Mouse (Mus musculus) cerebellum, adult 11 months (tissue): ENCODE results near the gene Mylip.

Experiments
- DNase-seq: peaks from one replicate; pipeline ENCODE4 v3.0.0; 2022

The Mylip gene

DNA sequence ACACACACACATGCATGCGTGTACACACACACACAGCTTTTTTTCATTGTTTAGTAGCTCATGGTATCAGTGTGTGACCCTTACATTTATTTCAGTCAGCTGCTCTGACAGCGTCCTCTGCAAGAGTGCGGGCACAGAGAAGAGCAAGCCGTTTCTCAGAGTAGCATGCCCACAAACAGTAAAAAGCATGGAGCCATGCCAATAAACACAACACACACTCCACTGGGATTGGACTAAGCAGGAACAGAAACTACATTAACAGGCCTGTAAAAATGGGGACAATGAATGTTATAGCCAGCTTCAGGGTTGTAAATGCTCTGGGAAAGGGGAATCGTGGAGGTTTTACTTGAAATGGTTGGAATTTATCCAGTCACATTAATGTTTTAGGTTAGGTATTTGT, 50.7 kb downstream of the Mylip start:
- DNase-seq: no peak

DNA sequence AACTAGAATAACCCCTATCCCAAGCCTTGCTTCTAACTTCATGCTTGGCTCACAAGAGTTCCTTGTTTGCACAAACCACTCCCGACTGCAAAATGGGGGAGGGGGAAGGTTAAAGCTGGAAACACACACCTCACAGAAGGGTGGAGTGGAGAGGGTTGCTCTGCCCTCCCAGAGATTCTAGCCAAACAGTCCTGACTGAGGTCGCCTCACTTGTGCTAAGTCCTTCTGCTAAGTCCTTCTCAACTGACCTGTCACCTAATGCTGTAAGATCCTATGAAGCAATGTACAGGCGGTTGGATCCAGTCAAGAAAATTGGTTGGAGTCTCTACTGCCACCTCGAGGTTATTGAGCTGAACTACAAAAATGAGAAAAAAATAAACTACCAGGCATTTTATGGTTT, 52.9 kb downstream of the Mylip start:
- no peak for DNase-seq

DNA sequence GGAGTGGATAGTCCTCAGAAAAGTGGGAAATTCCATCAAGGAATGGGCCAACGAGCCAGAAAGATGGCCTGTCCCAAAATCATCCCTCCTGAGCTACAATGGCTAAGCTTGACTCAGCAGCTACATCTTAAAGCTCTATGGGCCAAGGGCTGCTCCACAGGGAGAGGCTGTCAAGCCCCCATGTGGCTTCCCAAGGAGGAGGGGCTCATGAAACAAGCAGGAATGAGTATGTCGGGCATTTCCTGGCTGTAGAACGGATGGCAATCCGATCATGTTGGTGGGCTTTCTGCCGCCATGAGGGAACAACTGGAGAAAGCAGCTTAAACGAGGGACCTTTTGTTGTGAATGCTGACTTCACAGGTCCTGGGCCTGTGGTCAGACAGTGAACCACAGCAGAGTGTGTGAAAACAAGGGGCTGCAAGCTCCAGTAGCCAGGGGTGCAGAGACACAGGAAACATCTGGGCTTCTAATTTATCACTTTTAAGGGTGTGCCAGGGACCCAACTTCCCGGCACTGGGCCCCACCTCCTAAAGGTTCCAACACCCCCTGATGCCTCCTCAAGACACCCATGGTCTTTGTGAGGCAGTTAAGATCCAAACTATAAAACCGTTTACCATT, 53.5 kb downstream of the Mylip start:
- no peak for DNase-seq

DNA sequence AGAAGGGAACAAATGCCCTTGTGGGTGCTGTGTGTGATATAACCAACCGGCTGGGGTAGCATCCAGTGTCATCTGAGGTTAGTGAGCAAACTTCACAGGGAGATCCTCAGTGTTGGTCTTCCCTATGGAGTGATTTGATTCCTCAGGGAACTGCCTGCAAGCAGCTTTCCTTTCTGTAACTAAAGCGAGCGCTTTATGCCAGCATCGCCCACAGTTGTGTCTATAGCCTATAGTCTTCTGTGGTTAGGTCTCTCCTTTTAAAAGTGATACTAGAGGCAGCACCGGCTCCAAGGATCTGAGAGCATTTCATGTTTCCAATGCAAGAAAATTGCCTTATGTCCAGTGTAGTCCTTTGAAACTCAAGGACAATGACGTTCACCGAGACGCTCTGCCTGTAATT, 54.7 kb downstream of the Mylip start:
- no peak for DNase-seq

DNA sequence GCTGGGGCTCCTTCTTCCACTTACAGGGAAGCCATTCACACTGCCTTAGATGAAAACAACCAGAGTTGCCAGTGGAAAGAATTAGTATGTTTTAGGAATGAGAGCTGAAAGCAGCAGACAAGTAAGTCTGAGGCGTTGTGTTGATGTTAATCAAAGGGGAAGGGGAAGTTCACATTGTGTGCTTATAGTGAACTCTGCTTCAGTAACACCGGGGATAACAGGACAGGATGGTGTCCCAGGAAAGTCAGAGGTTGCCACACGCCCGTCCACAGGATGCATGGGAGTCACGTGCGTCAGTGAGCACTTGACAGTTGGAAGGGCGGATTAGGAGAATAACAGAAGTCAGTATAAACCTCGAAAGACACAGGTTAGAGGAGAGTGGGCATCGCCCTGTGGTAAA, 55.1 kb downstream of the Mylip start:
- DNase-seq: no peak

DNA sequence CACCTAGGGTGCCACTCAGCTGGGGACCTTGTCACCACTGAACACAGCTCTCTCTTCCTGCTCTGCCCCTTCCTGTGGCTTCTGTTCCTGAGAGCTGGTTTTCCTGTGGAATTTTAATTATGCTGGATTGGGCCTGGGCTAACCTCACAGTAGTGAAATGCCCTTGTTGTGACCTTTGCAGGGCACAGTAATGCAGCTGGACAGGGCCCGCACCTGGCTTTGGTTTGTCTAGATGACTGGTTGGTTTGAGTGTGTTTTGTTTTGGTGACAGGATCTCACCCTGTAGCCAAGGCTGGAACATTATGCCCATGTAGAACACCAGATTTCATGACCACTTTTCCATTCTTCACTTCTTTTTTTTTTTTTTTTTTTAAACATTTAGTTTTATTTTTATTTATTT, 57.1 kb downstream of the Mylip start:
- DNase-seq: no peak

DNA sequence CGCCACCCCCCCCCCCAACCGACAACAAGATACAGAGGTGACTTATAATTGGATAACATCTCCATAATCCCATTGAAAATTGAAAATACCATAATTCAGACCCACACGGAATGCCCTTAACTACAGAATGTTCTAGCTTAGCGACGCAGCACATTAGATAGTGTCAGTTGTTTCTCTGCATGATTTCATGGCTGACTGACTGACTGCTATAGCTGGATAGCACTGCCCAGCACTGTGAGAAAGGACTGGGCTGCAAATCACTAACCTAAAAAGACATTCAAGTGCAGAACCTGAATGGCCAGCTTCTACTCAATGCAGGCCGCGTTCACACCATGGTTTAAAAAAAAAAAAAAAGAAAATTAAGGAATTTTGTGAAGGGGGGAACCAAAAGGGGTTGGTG, 62.9 kb downstream of the Mylip start:
- no peak for DNase-seq

DNA sequence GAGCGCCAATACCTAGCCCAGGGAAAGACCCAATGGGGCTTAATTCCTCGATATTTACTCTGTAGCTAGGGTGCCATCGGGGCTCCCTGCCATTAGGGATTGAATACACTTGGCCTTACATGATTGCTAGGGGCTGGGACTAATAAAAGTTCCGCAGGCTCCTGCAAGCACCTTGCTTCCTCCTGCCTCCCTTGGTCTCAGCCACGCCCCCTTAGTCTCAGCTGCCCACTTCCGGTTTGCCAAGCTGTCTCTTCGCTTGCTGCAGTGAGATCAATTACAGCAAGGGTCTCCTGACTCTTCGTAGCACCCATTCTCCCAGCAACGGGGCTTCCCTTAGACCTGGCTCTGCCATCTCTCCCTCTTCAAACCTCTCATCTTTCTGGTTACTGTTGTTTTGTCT, 63.5 kb downstream of the Mylip start:
- no peak for DNase-seq

DNA sequence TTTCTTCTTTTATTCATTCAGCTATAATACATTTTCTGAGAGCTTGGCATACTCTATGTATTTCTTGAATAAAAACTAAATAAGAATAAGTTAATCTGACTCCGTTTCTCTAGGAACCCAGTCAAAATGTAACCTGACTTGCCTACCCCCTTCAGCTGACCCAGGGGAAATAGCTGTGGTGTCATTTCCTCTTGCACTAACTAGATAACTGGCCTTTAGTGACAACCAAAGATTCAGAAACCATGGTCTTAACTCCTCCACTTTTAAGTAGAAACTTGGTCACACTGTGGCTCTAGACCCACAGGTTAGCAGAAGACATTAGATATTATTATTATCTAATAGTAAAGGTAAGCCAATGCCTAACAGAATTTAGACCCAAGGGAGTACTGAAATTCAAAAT, 64.5 kb downstream of the Mylip start:
- no peak for DNase-seq

DNA sequence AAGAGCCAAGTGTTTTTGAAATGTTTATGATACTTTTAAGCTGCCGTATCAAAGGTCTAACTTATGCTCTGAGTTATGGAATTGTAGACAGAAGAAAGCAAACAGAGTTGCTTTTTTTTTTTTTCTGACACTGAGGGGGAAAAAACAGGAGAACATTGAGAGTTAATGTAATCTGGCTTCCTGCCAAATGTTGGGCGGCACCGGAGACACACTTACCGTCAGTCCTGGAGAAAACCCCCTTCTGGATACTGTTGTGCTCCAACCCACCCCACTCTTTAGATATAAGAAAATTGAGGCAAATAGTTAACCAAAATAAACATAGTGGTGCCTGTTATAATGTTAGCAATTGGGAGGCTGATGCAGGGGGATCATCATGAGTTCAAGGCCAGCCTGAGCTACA, 65.1 kb downstream of the Mylip start:
- DNase-seq: no peak

DNA sequence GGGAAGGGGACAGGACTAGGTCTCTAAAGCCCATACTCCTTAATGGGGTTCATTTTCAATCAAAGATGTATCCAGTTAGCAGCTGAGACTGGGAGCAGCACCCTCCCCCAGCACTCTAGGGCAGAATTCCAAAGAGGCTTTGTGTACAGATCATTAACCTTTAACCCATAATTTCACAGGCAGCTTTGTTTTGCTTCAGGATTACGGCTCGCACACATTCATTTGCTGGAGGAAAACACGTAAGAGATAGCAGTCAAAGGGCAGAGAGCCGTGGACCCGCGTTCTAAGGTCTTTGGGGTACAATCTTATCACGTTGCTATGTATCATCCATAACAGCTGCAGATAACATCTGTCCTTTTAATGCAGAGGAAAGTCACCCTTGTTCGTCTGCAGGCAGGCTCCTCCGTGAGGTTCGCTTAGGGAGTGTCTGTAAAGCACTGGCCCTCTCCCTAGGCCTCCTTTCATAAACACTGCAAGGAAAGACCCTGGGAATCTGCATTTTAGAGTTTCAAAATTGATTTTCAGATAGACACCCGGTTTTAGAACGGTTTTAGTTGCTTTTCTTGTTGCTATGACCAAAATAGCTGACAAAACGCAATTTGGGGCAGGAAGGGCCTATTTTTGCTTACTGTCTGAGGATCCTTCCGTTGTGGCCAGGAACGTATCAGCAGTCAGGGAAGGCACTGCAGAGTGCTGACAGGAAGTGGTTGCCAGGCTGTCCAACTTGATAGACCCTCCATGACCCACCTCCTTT, 65.7 kb downstream of the Mylip start:
- DNase-seq: no peak

DNA sequence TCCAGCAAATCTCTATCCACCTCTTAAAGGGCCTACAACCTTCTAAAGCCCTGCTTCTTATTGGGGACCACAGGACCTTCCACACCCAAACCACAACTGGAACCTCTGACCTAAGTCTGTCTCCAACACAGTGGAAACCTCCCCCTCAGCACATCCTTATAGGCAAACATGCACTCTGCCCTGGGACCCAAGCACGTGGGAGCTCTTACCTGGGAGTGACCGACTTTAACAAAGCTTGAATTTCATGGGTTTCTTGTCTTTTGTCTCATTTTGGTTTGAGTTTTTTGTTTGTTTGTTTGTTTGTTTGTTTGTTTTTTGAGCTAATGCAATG, 66.3 kb downstream of the Mylip start:
- no peak for DNase-seq

DNA sequence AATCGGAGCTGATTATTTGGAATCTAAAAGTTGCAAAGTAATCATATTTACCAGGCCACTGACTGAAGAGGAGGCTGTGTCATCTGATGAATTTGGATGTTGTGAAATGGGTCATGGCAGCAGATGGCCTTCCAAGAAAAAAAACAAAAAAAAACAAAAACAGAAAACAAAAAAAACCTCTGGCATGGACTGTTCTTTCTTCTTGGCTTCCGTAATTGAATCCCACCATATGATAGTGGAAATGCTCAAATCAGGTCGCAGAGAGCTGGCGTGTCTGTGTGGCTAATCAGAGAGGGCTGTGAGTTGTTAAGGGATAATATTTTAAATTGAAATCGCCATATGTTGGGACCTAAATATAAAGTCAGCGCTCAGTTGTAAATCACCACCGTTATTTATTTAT, 67.9 kb downstream of the Mylip start:
- DNase-seq: no peak

DNA sequence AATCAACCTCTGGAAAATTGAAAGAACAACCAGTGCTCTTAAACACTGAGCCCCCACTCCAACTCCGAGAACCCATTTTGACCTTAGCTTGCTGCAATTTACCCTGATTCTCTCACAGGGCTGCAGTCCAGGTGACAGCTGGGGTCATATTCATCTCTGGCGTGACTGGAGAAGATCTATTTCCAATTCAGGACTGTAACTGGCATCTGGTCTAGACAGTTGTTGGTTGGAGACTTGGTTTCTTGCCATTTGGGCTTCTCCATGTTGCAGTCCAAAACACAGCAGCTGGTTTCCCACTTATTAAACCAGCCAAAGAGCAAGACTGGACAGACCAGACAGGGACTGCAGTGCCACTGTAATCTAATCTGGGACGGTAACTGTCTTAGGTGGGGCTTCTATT, 70.6 kb downstream of the Mylip start:
- DNase-seq: no peak

DNA sequence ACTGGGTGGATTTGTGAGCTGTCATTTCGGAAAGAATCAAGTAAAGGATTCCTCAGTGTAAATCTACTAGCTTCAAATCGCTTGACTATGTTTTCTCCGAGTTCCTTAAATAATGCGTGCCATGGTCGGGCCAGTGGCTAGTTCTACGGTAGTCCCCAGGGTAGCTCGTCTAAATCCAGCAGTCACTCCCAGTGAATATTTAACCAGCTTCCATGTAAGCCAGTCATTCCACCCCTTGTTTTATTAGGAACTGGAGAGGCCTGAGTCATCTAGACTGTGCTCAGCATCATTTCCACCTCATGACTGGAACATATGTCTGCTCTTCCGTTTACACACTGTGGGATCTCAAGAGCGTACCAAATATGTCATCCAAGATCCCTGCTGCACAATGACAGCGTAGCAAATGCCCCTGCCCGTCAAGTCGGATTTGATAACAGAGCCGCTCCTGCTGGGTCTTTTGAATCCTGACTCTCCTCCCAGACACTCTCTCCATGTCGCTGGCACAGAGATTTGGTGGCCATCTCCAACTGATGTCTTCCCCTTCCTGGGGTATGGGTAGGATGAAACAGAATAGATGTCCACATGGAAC, 71.9 kb downstream of the Mylip start:
- peak; percentile 78 for DNase-seq
